Mouse (Mus musculus) stomach, postnatal 0 days (tissue): Measurements from ENCODE around the gene Celf2.
"Not testable (repeated sequence)": the region's sequence is repeated elsewhere in the genome, so short reads cannot be mapped to it uniquely, and the experiment has no call there.

Experiments used
- CTCF ChIP-seq: IDR thresholded peaks from 2 replicates; pipeline ENCODE4 v1.5.1; 2016; ENCODE audit warnings: antibody characterized with exemption, low read depth, mild to moderate bottlenecking, moderate library complexity
- EP300 ChIP-seq: optimal IDR thresholded peaks from 2 replicates; pipeline ENCODE3; 2016; ENCODE audit warnings: antibody characterized with exemption

GRCm38 (mm10) chr2:7262668-7263067, 246.7 kb downstream of the Celf2 start:
- TF ChIP-seq CTCF, EP300: not testable (repeated sequence)
